ENCODE assay signal across 8 mouse cellular contexts in genomic region chr10:81460951-81461350, GRCm38 (mm10).
"Had no signal": no experiment of that assay in that cellular context is flagged by ENCODE, and none has a peak within 500 bp of the region (broad histone marks: within the 10 kb centered on the region; RNA-seq: fewer than 3 reads in every experiment).

No protein-coding gene starts in this region.

- DNase-seq: kidney, adult 2 months; kidney, postnatal 36 days; layer of hippocampus, adult 9-11 months; layer of hippocampus, postnatal 36 days; lung, embryonic 14.5 days; lung, postnatal 10 days; lung, postnatal 4 days; thymus, postnatal 25 days had no signal
